ENCODE assay signal across 9 mouse cellular contexts in the genomic region with DNA sequence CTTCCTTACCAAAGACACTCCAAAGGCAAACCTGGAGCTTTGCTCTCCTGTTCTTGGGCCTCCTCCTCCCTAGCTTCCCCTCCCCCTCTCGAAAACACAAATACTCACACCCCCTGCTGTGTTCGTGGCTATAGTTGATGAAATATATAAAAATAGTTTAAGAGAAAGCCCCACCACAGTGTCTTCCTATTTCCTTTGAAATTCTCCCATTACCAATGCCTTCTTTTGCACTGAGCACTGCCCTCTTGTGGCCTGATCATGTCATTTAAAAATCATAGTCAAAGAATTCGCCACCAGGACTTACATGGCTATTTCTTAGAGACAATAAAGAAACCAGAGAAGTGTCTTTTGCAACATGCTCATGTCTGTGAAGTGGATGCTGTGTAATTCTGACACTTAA.
A peak's percentile ranks its signal among the peaks of the same experiment; 100 is the strongest.
DNase-seq lines count a peak whose midpoint lies in the region; ATAC-seq and TF ChIP-seq lines count a peak whose summit lies in the region.
"Had no signal": no experiment of that assay in that cellular context is flagged by ENCODE, and none has a peak within 500 bp of the region (broad histone marks: within the 10 kb centered on the region; RNA-seq: fewer than 3 reads in every experiment).

No protein-coding gene starts in this region.

- peak; percentile 51 for TF ChIP-seq CTCF in liver, postnatal 0 days (IDR thresholded peaks at IDR 0.05; ENCODE audit: low read depth)

- no peaks in the 10 kb centered on the region for H3K27me3 ChIP-seq in forebrain, embryonic 14.5 days (replicated peaks; ENCODE audit: control insufficient read depth, insufficient read depth, low read length)
- H3K27me3 ChIP-seq in forebrain, embryonic 12.5 days, result no peaks in the 10 kb centered on the region
- H3K27me3 ChIP-seq in liver, postnatal 0 days (ENCODE audit: insufficient read depth, low read length), result no peaks in the 10 kb centered on the region
- H3K27me3 ChIP-seq in liver, embryonic 11.5 days (replicated peaks; ENCODE audit: control insufficient read depth, insufficient read depth, low read length), result no peaks in the 10 kb centered on the region
- H3K27me3 ChIP-seq in midbrain, embryonic 16.5 days (ENCODE audit: control insufficient read depth, insufficient read depth, low read depth, low read length), result no peaks in the 10 kb centered on the region
- H3K27me3 ChIP-seq: limb, embryonic 12.5 days had no signal

- H3K4me1 ChIP-seq in forebrain, embryonic 14.5 days (ENCODE audit: control insufficient read depth, insufficient read depth, low read length), result no peaks in the 10 kb centered on the region
- no peaks in the 10 kb centered on the region for H3K4me1 ChIP-seq in forebrain, embryonic 12.5 days
- H3K4me1 ChIP-seq in liver, postnatal 0 days (ENCODE audit: insufficient read depth), result no peaks in the 10 kb centered on the region
- no peaks in the 10 kb centered on the region for H3K4me1 ChIP-seq in liver, embryonic 11.5 days (replicated peaks; ENCODE audit: control insufficient read depth, insufficient read depth, low read length)
- peaks cover 3% of the 10 kb centered on the region; the same call in 1 of the 2 replicates for H3K4me1 ChIP-seq in midbrain, embryonic 16.5 days (ENCODE audit: control insufficient read depth, insufficient read depth, low read length)
- H3K4me1 ChIP-seq: limb, embryonic 12.5 days had no signal

- H3K4me2 ChIP-seq in forebrain, embryonic 14.5 days (ENCODE audit: low read length), result no peak overlapping the region
- no peak overlapping the region for H3K4me2 ChIP-seq in forebrain, embryonic 12.5 days
- no peak overlapping the region for H3K4me2 ChIP-seq in liver, postnatal 0 days (ENCODE audit: low read depth, low read length)
- no peak overlapping the region for H3K4me2 ChIP-seq in liver, embryonic 11.5 days
- no peak overlapping the region for H3K4me2 ChIP-seq in midbrain, embryonic 16.5 days (ENCODE audit: low read length)
- H3K4me2 ChIP-seq: limb, embryonic 12.5 days had no signal

- H3K9me3 ChIP-seq in forebrain, embryonic 14.5 days (replicated peaks; ENCODE audit: control insufficient read depth, low read length), result no peaks in the 10 kb centered on the region
- H3K9me3 ChIP-seq in forebrain, embryonic 12.5 days, result no peaks in the 10 kb centered on the region
- H3K9me3 ChIP-seq in liver, postnatal 0 days (ENCODE audit: low read length), result no peaks in the 10 kb centered on the region; the same call in 1 of the 2 replicates
- no peaks in the 10 kb centered on the region for H3K9me3 ChIP-seq in liver, embryonic 11.5 days (ENCODE audit: control insufficient read depth, low read length)
- H3K9me3 ChIP-seq in midbrain, embryonic 16.5 days (replicated peaks; ENCODE audit: control insufficient read depth, low read length, poor library complexity, severe bottlenecking), result no peaks in the 10 kb centered on the region
- H3K9me3 ChIP-seq: limb, embryonic 12.5 days had no signal

- no peak overlapping the region for H3K4me3 ChIP-seq in forebrain, embryonic 14.5 days (ENCODE audit: low read depth, low read length)
- no peak overlapping the region for H3K4me3 ChIP-seq in forebrain, embryonic 12.5 days (replicated peaks)
- H3K4me3 ChIP-seq in liver, postnatal 0 days (ENCODE audit: low read depth, low read length), result no peak overlapping the region
- H3K4me3 ChIP-seq in liver, embryonic 11.5 days (ENCODE audit: low read depth, low read length), result no peak overlapping the region
- H3K4me3 ChIP-seq in midbrain, embryonic 16.5 days (ENCODE audit: low read depth, low read length), result no peak overlapping the region
- H3K4me3 ChIP-seq: limb, embryonic 12.5 days had no signal

- H3K27ac ChIP-seq in forebrain, embryonic 14.5 days (ENCODE audit: low read depth, low read length), result no peak overlapping the region
- no peak overlapping the region for H3K27ac ChIP-seq in forebrain, embryonic 12.5 days
- H3K27ac ChIP-seq in liver, postnatal 0 days (ENCODE audit: low read depth), result no peak overlapping the region
- H3K27ac ChIP-seq in liver, embryonic 11.5 days (ENCODE audit: low read depth, low read length), result no peak overlapping the region
- 0 out of 2 replicates have a peak overlapping the region, but pooled peaks have one; percentile 23 for H3K27ac ChIP-seq in midbrain, embryonic 16.5 days (ENCODE audit: low read length)
- H3K27ac ChIP-seq: limb, embryonic 12.5 days had no signal

- ATAC-seq in forebrain, embryonic 14.5 days, result no peak
- ATAC-seq in forebrain, embryonic 12.5 days (ENCODE audit: low FRiP score), result no peak
- ATAC-seq in liver, postnatal 0 days, result no peak
- ATAC-seq in liver, embryonic 11.5 days (replicated peaks; ENCODE audit: low FRiP score), result no peak
- no peak for ATAC-seq in midbrain, embryonic 16.5 days

- peak; percentile 82 for DNase-seq in forebrain, embryonic 14.5 days (ENCODE audit: low spot score)
- no peak for DNase-seq in liver, postnatal 0 days
- no peak for DNase-seq in liver, embryonic 11.5 days (ENCODE audit: low spot score)
- DNase-seq in cerebellum, adult 9-10 months, result peak; percentile 80
- peak; percentile 12 for DNase-seq in kidney, postnatal 14 days
- DNase-seq in spleen, postnatal 14 days (ENCODE audit: low spot score in 2 of 2), result no peak

- 17% methylated on average over 3 of the region's 3 CpGs for WGBS in forebrain, embryonic 14.5 days
- WGBS in forebrain, embryonic 12.5 days, result 33% methylated on average over 3 of the region's 3 CpGs
- 24% methylated on average over 3 of the region's 3 CpGs for WGBS in liver, postnatal 0 days (ENCODE audit: insufficient replicate concordance)
- WGBS in liver, embryonic 11.5 days, result 32% methylated on average over 3 of the region's 3 CpGs
- 22% methylated on average over 3 of the region's 3 CpGs for WGBS in midbrain, embryonic 16.5 days

- no peak for TF ChIP-seq EP300 in liver, postnatal 0 days (IDR thresholded peaks at IDR 0.05; ENCODE audit: low read depth)

- no peak overlapping the region for H3K9ac ChIP-seq in forebrain, embryonic 14.5 days (ENCODE audit: low read length)
- no peak overlapping the region for H3K9ac ChIP-seq in forebrain, embryonic 12.5 days
- H3K9ac ChIP-seq in liver, postnatal 0 days (replicated peaks), result no peak overlapping the region
- H3K9ac ChIP-seq in liver, embryonic 11.5 days (ENCODE audit: low read depth, low read length), result no peak overlapping the region
- no peak overlapping the region for H3K9ac ChIP-seq in midbrain, embryonic 16.5 days (ENCODE audit: low read depth, low read length)
- H3K9ac ChIP-seq: limb, embryonic 12.5 days had no signal

- no peaks in the 10 kb centered on the region for H3K36me3 ChIP-seq in forebrain, embryonic 14.5 days (ENCODE audit: control insufficient read depth, insufficient read depth, low read length)
- no peaks in the 10 kb centered on the region for H3K36me3 ChIP-seq in forebrain, embryonic 12.5 days (replicated peaks)
- H3K36me3 ChIP-seq in liver, postnatal 0 days (replicated peaks; ENCODE audit: insufficient read depth, low read length), result no peaks in the 10 kb centered on the region
- no peaks in the 10 kb centered on the region for H3K36me3 ChIP-seq in liver, embryonic 11.5 days (ENCODE audit: control insufficient read depth, insufficient read depth, low read length)
- H3K36me3 ChIP-seq in midbrain, embryonic 16.5 days (ENCODE audit: control insufficient read depth, insufficient read depth, low read length), result no peaks in the 10 kb centered on the region
- H3K36me3 ChIP-seq: limb, embryonic 12.5 days had no signal

Comparison
In these comparisons a context has a peak if more than half of its experiments do, and no peak if none do; other contexts are left out.
1. DNase-seq: peak in forebrain, embryonic 14.5 days (single experiment), cerebellum, adult 9-10 months (single experiment) and kidney, postnatal 14 days (single experiment); none in liver, postnatal 0 days (single experiment), liver, embryonic 11.5 days (single experiment) and spleen, postnatal 14 days (0 of 2).